Mouse (Mus musculus) ES-Bruce4 (cell line): ENCODE measurements around the gene Pex16.

Experiments used
- CTCF ChIP-seq: IDR thresholded peaks from one replicate; pipeline ENCODE4 v1.8.1; 2011; ENCODE audit warnings: low read depth, low read length
- EP300 ChIP-seq: IDR thresholded peaks from 2 replicates; pipeline ENCODE4 v1.6.1; 2011; ENCODE audit warnings: low read depth, low read length; ENCODE audit not compliant: insufficient read depth
- POLR2A ChIP-seq: IDR thresholded peaks from one replicate; pipeline ENCODE4 v1.8.1; 2011; ENCODE audit warnings: low read length; ENCODE audit not compliant: insufficient read depth

DNA sequence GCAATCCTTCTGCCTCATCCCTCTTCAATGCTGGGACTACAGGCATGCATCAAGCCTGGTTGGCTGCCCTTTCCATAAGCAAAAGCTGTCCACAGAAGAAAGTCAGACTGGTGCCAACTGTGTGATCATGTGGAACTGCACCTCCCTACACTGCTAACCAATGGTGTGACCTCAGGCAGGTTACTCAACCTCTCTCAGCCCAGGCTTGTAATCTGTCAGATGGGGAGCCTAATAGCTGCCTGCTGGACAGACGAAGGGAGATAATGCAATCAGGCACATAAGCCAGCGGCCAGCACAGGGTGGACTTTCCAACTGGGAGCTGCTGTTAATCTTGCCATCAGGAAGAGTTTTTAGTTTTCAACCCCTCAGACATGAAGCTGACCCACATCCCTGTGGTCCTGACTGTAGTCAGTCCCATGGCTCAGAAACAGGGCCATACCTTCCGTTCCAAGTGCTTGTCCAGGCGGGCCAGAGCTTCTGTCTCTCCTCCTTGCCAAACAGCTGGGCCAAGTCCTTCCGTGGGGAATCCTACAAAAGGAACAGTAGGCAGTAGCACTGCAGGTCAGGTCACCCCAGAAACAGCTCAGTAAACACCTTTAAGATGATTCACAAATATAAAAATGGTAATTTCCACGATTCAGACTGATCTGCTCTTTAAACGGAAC lies 47.4 kb downstream of the Pex16 start:
- TF ChIP-seq POLR2A (no peak), CTCF (no peak), EP300 (no peak)
